Mouse (Mus musculus) thymus, adult 2 months (tissue): ENCODE measurements around the gene Tcl1b4. TPM values are rescaled to one million over a fixed set of nuclear protein-coding genes. Genes with fewer than 3 reads are reported as not detected.
"Not testable (repeated sequence)": the region's sequence is repeated elsewhere in the genome, so short reads cannot be mapped to it uniquely, and the experiment has no call there.

ENCODE experiments used
- DNase-seq: peaks from one replicate; pipeline ENCODE4 v3.0.0; 2021
- H3K27ac ChIP-seq: fragments of 200-500 bp; 2 replicates; pipeline ENCODE4 v1.5.1; 2012; ENCODE audit warnings: low read length, control low read depth; ENCODE audit not compliant: control insufficient read depth, insufficient read depth
- H3K27me3 ChIP-seq: fragments of 200-500 bp; 2 replicates; pipeline ENCODE4 v1.6.1; 2012; ENCODE audit warnings: mild to moderate bottlenecking, low read length, moderate library complexity, mixed read lengths; ENCODE audit not compliant: control insufficient read depth, insufficient read depth
- H3K36me3 ChIP-seq: fragments of 200-500 bp; 2 replicates; pipeline ENCODE4 v1.6.1; 2012; ENCODE audit warnings: mild to moderate bottlenecking, low read length, moderate library complexity; ENCODE audit not compliant: control insufficient read depth, insufficient read depth
- H3K4me1 ChIP-seq: fragments of 200-500 bp; replicated peaks from 2 replicates; pipeline ENCODE4 v1.6.1; 2012; ENCODE audit warnings: low read length; ENCODE audit not compliant: control insufficient read depth, insufficient read depth
- H3K4me3 ChIP-seq: fragments of 200-500 bp; 2 replicates; pipeline ENCODE4 v1.5.1; 2012; ENCODE audit warnings: mild to moderate bottlenecking, low read length, control low read depth, moderate library complexity; ENCODE audit not compliant: control insufficient read depth, insufficient read depth
- CTCF ChIP-seq: fragments of 200-500 bp; IDR thresholded peaks from 2 replicates; pipeline ENCODE4 v1.5.1; 2012; ENCODE audit warnings: mild to moderate bottlenecking, control low read depth, low read length, moderate library complexity, borderline replicate concordance; ENCODE audit not compliant: control insufficient read depth, poor library complexity, insufficient read depth; ENCODE audit errors: extremely low read depth
- POLR2A ChIP-seq: fragments of 200-500 bp; IDR thresholded peaks from 2 replicates; pipeline ENCODE4 v1.6.1; 2012; ENCODE audit warnings: mild to moderate bottlenecking, low read length, control low read depth, moderate library complexity; ENCODE audit not compliant: control insufficient read depth, poor library complexity, insufficient read depth; ENCODE audit errors: extremely low read depth
- WGBS: fragments of 180-500 bp; shearing (Covaris S2); methylation state at CpG from one replicate; pipeline ENCODE4 v1.1.7; 2018; 5-methylcytosine and 5-hydroxymethylcytosine counted together
- polyA plus RNA-seq: library from polyadenylated mRNA; depleted of rRNA; stranded (reverse); fragments of >200 nt; gene quantifications from 2 replicates; pipeline ENCODE4 v1.2.3, GENCODE M21; 2012

The Tcl1b4 gene
- polyA plus RNA-seq, 1 experiment: not detected

DNA sequence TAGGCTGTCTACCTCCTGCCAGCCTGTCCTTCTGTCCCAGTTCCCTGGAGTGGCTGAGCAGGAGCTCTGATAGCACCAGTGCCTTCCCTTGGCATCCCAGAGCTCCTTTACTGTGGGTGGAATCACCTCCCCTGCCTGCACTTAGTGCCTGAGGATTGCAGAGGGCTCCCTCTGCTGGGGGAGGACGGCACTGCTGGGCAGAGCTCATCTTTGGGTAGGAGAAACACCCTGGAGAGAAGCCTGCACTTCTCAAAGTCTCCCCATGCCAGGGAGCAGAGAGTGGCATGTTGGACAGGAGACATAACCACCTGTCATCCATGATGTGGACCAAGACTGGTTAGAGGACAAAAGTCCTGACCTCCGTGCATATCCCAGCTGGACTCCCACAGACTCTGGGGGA is 12.8 kb upstream of the Tcl1b4 start:
- TF ChIP-seq CTCF: peak; percentile 33; the same call in 1 of the 2 replicates
- H3K36me3 ChIP-seq, H3K27me3 ChIP-seq, H3K4me3 ChIP-seq, H3K4me1 ChIP-seq, H3K27ac ChIP-seq: not testable (repeated sequence)
- WGBS: 31% methylated on average over 2 of the region's 2 CpGs
- peak; percentile 21 for DNase-seq

- not testable (repeated sequence) for H3K36me3 ChIP-seq, H3K27ac ChIP-seq, H3K27me3 ChIP-seq, H3K4me3 ChIP-seq, H3K4me1 ChIP-seq, DNase-seq
- WGBS: 96% methylated on average over 6 of the region's 6 CpGs
Observed at GRCm38 (mm10) chr12:105190743-105191142, 11.0 kb upstream of the Tcl1b4 start, which contains the start of gene Tcl1b3. Gene Tcl1b3, plus strand, starts transcription at chr12:105191043.

- not testable (repeated sequence) for DNase-seq, H3K4me1 ChIP-seq, H3K4me3 ChIP-seq, H3K36me3 ChIP-seq, H3K27ac ChIP-seq, H3K27me3 ChIP-seq
- 83% methylated on average over 7 of the region's 7 CpGs for WGBS
Observed at GRCm38 (mm10) chr12:105199684-105200497, 1.9 kb upstream of the Tcl1b4 start.

DNA sequence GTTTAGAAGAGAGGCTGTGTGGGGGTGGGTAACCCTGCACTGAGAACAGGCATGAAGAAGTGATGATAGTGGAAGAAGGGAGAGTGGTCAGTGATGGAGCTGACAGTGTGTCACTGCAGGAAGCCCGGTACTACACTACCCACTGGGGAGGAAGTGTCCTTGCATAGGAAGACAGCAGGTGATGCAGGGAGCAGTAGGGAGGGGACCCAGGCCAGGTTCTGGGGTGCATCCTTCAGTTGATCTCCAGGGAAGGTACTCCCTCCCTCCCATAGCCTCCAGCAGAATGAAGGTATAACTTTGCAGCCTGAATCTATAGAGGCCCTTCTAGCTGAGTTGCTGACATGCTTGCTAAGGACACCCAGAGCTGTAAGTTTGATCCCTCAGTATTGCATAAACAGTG is 5.3 kb downstream of the Tcl1b4 start:
- no peak overlapping the region for H3K27ac ChIP-seq
- TF ChIP-seq POLR2A: no peak
- no peak for TF ChIP-seq CTCF
- no peak for DNase-seq
- no peaks in the 10 kb centered on the region for H3K4me1 ChIP-seq
- WGBS: 37% methylated on average over 1 of the region's 1 CpGs
- no peaks in the 10 kb centered on the region for H3K27me3 ChIP-seq
- no peak overlapping the region for H3K4me3 ChIP-seq
- H3K36me3 ChIP-seq: no peaks in the 10 kb centered on the region

DNA sequence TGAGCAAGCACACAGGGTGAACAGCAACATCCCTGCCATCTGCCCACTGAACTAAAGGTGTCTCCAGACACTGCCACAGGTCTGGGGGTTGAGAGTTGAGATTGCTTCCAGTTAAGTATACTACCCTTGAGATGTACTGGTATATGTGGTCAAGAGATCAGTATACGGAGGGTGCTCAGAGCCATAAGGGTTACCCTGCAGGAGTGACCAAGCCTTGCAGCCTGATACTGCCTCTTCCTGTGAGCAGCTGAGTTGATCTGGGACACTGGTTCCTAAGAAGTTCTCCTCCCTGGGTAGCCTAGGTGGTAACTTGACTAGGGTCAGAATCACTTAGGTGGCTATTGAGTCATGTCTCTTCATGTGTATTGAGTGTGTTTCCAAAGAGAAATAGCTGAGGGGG is 6.7 kb downstream of the Tcl1b4 start:
- Histone ChIP-seq H3K4me1 (no peaks in the 10 kb centered on the region), H3K4me3 (no peak overlapping the region), H3K27ac (no peak overlapping the region), H3K27me3 (no peaks in the 10 kb centered on the region), H3K36me3 (no peaks in the 10 kb centered on the region)
- 93% methylated on average over 1 of the region's 1 CpGs for WGBS
- TF ChIP-seq POLR2A (no peak), CTCF (no peak)
- DNase-seq: no peak

DNA sequence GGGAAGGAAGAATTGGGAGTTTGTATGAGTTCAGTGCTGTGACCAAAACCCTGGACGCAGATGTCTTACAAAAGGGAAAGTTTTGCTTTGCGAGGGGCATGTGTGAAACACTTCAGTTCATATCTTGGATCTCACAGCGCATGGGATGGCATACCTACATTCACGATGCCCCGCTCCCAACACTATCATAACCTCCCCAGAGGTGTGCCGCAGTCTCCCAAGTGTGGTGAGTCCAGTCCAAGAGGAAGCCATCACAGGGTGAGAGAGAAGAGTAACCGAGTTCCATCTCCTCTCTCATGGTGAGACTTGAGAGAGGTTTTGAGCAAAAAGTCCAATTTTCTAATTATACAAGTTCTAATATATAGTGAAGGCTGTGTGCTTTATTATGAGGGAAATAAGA is 7.5 kb downstream of the Tcl1b4 start:
- Histone ChIP-seq H3K27me3 (no peaks in the 10 kb centered on the region), H3K27ac (no peak overlapping the region), H3K4me1 (no peaks in the 10 kb centered on the region), H3K4me3 (no peak overlapping the region), H3K36me3 (no peaks in the 10 kb centered on the region)
- WGBS: 95% methylated on average over 7 of the region's 7 CpGs
- no peak for DNase-seq
- TF ChIP-seq POLR2A (no peak), CTCF (no peak)

- DNase-seq: no peak
- no peaks in the 10 kb centered on the region for H3K27me3 ChIP-seq
- no peaks in the 10 kb centered on the region for H3K4me1 ChIP-seq
- H3K27ac ChIP-seq: no peak overlapping the region
- H3K4me3 ChIP-seq: no peak overlapping the region
- TF ChIP-seq POLR2A (no peak), CTCF (no peak)
- H3K36me3 ChIP-seq: no peaks in the 10 kb centered on the region
- WGBS: 87% methylated on average over 7 of the region's 7 CpGs
Observed at GRCm38 (mm10) chr12:105217101-105217760, 15.5 kb downstream of the Tcl1b4 start.
